Mouse (Mus musculus) midbrain, postnatal 0 days (tissue): Measurements from ENCODE around the gene Capza1. TPM values are rescaled to one million over a fixed set of nuclear protein-coding genes. Genes with fewer than 3 reads are reported as not detected.

Source experiments
- ATAC-seq: fragments of 200-750 bp; cut with Nextera tagmentation; 2 replicates; pipeline ENCODE4 v1.8.0; 2017; ENCODE audit warnings: moderate number of reproducible peaks, mild to moderate bottlenecking, moderate TSS enrichment, moderate library complexity; ENCODE audit not compliant: low FRiP score
- DNase-seq: peaks from one replicate; pipeline ENCODE4 v3.0.0-alpha.2; 2015; ENCODE audit warnings: low spot score
- H3K27ac ChIP-seq: fragments of 300-500 bp; sonication (generic); 2 replicates; pipeline ENCODE4 v1.5.1; 2014; ENCODE audit warnings: low read depth, mild to moderate bottlenecking, low read length, mixed read lengths
- H3K27me3 ChIP-seq: fragments of 300-500 bp; sonication (generic); 2 replicates; pipeline ENCODE4 v1.6.1; 2014; ENCODE audit warnings: low read length, control low read depth, mixed read lengths; ENCODE audit not compliant: insufficient read depth
- H3K36me3 ChIP-seq: fragments of 300-500 bp; sonication (generic); 2 replicates; pipeline ENCODE4 v1.6.1; 2014; ENCODE audit warnings: low read length, control low read depth, mixed read lengths; ENCODE audit not compliant: insufficient read depth
- H3K4me1 ChIP-seq: fragments of 300-500 bp; sonication (generic); 2 replicates; pipeline ENCODE4 v1.6.1; 2014; ENCODE audit warnings: mild to moderate bottlenecking, control low read depth, antibody characterized with exemption, low read length, mixed read lengths; ENCODE audit not compliant: insufficient read depth
- H3K4me2 ChIP-seq: fragments of 300-500 bp; sonication (generic); 2 replicates; pipeline ENCODE4 v1.6.1; 2014; ENCODE audit warnings: low read depth, mild to moderate bottlenecking, low read length, mixed read lengths; ENCODE audit not compliant: poor library complexity, severe bottlenecking
- H3K4me3 ChIP-seq: fragments of 300-500 bp; sonication (generic); 2 replicates; pipeline ENCODE4 v1.5.1; 2014; ENCODE audit warnings: low read depth, mild to moderate bottlenecking, low read length, moderate library complexity
- H3K9ac ChIP-seq: fragments of 300-500 bp; sonication (generic); replicated peaks from 2 replicates; pipeline ENCODE4 v1.6.1; 2014; ENCODE audit warnings: mild to moderate bottlenecking, low read length, moderate library complexity, mixed read lengths; ENCODE audit not compliant: poor library complexity, severe bottlenecking
- H3K9me3 ChIP-seq: fragments of 300-500 bp; sonication (generic); 2 replicates; pipeline ENCODE4 v1.6.1; 2016; ENCODE audit warnings: low read length, control low read depth
- CTCF ChIP-seq: IDR thresholded peaks from 2 replicates; pipeline ENCODE4 v1.5.1; 2016; ENCODE audit warnings: antibody characterized with exemption, mild to moderate bottlenecking
- WGBS: fragments of 180-500 bp; shearing (Covaris S2); extraction: QIAGEN DNeasy Blood & Tissue Kit; methylation state at CpG from one replicate; pipeline ENCODE4 v1.1.7; 2014; 5-methylcytosine and 5-hydroxymethylcytosine counted together
- polyA plus RNA-seq: library from polyadenylated mRNA; unstranded; fragments of >200 nt; fragmentation: Nextera tagmentation; extraction: Ambion mirVana; gene quantifications from 2 replicates; pipeline ENCODE4 v1.2.1, GENCODE M21; 2015
- total RNA-seq: library from RNA; depleted of rRNA; stranded (reverse); fragments of >200 nt; gene quantifications from 2 replicates; pipeline ENCODE4 v1.2.3, GENCODE M21; 2014

Gene Capza1
- total and polyA plus RNA-seq, 2 experiments from 2014 or later, result 99.2 to 110 TPM

DNA sequence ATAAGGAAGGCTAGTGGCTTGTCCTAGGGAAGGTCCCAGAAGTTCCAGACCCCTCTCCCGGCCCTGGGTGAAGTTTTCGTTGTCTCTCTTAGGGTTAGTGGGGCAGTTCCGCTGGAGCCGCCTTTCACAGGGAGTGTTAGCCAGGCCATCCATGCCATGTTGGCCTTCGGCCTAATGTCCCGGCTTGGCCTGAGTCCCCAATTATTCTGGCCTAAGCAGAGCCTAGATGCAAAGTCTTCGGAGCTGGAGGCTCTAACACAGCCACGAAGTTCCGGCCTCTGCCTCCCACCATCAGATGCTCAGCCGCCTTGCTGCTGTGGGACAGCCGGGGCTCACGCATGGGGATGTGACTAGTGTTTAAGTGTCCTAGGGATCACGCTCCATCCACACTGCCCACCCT lies 74.5 kb downstream of the Capza1 start:
- WGBS, result 40% methylated on average over 13 of the region's 13 CpGs
- TF ChIP-seq CTCF, result no peak
- H3K27me3 ChIP-seq, result peaks cover 22% of the 10 kb centered on the region; the same call in 1 of the 2 replicates
- H3K4me3 ChIP-seq, result peak overlapping the region; percentile 53
- 0 out of 2 replicates have a peak overlapping the region, but pooled peaks have one; percentile 26 for H3K27ac ChIP-seq
- H3K9ac ChIP-seq, result 0 out of 2 replicates have a peak overlapping the region, but pooled peaks have one; percentile 0
- DNase-seq, result peak; percentile 42
- ATAC-seq, result no peak
- H3K4me2 ChIP-seq, result peak overlapping the region; percentile 97
- H3K4me1 ChIP-seq, result no peaks in the 10 kb centered on the region; the same call in 1 of the 2 replicates
- H3K9me3 ChIP-seq, result no peaks in the 10 kb centered on the region
- no peaks in the 10 kb centered on the region for H3K36me3 ChIP-seq

DNA sequence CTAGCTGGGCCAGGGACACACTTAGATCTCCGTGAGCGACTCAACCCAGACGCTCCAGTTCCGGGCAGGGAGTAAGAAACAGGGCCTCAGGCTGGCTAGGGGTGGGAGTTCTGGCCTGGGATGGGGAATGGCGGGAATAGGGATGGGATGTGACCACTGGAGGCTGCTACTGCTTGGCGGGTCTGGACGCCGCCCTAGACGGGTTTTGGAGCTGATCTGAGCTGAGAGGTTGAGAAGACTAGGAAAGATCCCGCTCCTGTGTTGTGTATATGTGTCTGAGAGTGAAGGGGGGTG lies 75.0 kb downstream of the Capza1 start:
- 6% methylated on average over 10 of the region's 10 CpGs for WGBS
- Histone ChIP-seq H3K4me3 (peak overlapping the region; percentile 53), H3K27me3 (peaks cover 23% of the 10 kb centered on the region; the same call in 1 of the 2 replicates), H3K27ac (0 out of 2 replicates have a peak overlapping the region, but pooled peaks have one; percentile 26), H3K4me1 (no peaks in the 10 kb centered on the region; the same call in 1 of the 2 replicates), H3K9ac (peak overlapping the region; percentile 55), H3K4me2 (peak overlapping the region; percentile 97), H3K9me3 (no peaks in the 10 kb centered on the region), H3K36me3 (no peaks in the 10 kb centered on the region)
- no peak for DNase-seq
- no peak for TF ChIP-seq CTCF
- ATAC-seq, result peak; percentile 20; the same call in 1 of the 2 replicates

DNA sequence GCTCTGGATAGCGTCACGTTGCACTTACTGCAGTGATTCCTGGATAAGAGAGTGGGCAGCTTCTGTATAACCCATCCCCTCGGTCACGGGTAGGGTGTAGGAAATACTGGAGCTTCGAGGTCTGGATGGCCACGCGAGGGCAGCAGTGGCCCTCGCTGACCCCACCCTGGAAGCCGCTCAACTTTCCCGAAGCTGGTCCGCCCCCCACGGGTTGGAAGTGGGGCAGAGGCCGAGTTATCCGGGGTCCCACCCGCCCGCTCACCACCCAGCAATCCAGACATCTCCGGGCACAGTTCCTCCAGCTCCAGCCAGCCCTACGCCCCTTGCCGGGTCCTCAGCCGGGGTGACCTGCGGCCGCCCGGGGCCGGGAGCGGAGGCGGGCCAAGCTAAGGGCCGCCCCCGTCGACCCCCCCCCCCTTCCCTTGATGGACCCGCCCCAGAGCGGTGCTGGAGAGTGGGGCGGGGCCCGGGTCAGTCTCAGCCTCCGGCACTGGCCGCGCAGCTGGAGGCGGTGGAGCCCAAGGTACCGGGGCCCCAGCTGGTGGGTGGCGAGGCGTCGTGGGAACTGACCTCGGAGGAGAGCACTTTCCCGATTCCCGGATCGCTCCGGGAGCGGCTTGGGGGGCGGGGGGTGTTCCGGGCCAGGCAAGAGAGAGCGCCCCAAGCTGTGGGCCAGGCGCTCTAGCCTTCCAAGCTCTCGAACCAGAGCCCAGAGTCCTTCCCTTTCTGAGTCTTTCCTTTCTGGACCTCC lies 75.6 kb downstream of the Capza1 start:
- DNase-seq (peak; percentile 78), ATAC-seq (peak; percentile 78)
- WGBS, result under 1% methylated on average over 41 of the region's 52 CpGs
- Histone ChIP-seq H3K9me3 (no peaks in the 10 kb centered on the region), H3K4me1 (no peaks in the 10 kb centered on the region; the same call in 1 of the 2 replicates), H3K4me2 (peak overlapping the region; percentile 97), H3K9ac (peak overlapping the region; percentile 55), H3K36me3 (no peaks in the 10 kb centered on the region), H3K27me3 (peaks cover 28% of the 10 kb centered on the region; the same call in 1 of the 2 replicates), H3K4me3 (peak overlapping the region; percentile 53), H3K27ac (0 out of 2 replicates have a peak overlapping the region, but pooled peaks have one; percentile 26)
- peak; percentile 72 for TF ChIP-seq CTCF

DNA sequence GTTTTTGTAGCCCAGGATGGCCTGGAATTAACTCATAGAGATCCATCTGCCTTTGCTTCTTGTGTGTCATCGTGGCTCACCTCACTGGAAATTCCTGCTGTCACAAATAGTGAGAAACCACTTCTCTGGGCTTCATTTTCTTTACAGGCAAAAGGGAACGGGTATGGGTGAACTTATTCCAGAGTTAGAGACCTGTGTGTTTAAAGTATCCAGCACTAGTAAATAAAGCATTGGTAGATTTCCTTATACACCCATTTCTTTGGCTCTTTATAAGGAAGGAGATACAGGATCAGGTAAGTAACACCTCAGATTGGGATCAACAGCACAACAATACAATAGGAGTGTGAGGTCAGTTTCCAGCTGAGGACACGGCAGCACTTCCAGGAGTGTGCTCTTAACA lies 76.2 kb downstream of the Capza1 start, which contains the start of gene Rhoc:
TSS of gene Rhoc (plus strand) at position 301 of the 400 bp plus-strand sequence.
- Histone ChIP-seq H3K9ac (peak within 1 kb of the TSS; percentile 55), H3K27ac (0 out of 2 replicates have a peak within 1 kb of the TSS, but pooled peaks have one; percentile 26), H3K4me3 (peak within 1 kb of the TSS; percentile 53), H3K4me2 (peak within 1 kb of the TSS; percentile 97), H3K9me3 (no peaks in the 10 kb centered on the region), H3K36me3 (no peaks in the 10 kb centered on the region), H3K27me3 (peaks cover 34% of the 10 kb centered on the region; the same call in 1 of the 2 replicates), H3K4me1 (no peaks in the 10 kb centered on the region; the same call in 1 of the 2 replicates)
- no peak for ATAC-seq
- 35% methylated on average over 3 of the region's 3 CpGs for WGBS
- no peak for TF ChIP-seq CTCF
- no peak for DNase-seq

DNA sequence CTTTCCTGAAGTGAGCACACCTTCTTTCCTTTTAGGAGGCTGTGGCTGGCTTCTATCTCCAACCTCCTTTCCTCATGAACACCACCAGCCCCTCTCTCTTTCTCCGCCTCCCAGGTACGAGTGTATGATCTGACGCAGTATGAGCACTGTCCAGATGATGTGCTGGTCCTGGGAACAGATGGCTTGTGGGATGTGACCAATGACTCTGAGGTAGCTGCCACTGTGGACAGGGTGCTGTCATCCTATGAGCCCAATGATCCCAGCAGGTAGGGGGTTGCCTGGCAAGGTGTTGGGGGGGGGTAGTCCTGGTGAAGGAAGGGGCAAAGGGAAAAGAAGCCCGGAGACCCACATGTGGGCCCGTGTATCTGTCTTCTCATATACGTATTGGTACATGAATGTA lies 79.0 kb downstream of the Capza1 start:
- ATAC-seq, result no peak
- Histone ChIP-seq H3K27me3 (peaks cover 58% of the 10 kb centered on the region), H3K9ac (no peak overlapping the region), H3K4me2 (no peak overlapping the region), H3K4me1 (peaks cover 8% of the 10 kb centered on the region), H3K4me3 (no peak overlapping the region), H3K36me3 (no peaks in the 10 kb centered on the region), H3K27ac (no peak overlapping the region), H3K9me3 (no peaks in the 10 kb centered on the region)
- DNase-seq, result no peak
- 95% methylated on average over 6 of the region's 6 CpGs for WGBS
- no peak for TF ChIP-seq CTCF

DNA sequence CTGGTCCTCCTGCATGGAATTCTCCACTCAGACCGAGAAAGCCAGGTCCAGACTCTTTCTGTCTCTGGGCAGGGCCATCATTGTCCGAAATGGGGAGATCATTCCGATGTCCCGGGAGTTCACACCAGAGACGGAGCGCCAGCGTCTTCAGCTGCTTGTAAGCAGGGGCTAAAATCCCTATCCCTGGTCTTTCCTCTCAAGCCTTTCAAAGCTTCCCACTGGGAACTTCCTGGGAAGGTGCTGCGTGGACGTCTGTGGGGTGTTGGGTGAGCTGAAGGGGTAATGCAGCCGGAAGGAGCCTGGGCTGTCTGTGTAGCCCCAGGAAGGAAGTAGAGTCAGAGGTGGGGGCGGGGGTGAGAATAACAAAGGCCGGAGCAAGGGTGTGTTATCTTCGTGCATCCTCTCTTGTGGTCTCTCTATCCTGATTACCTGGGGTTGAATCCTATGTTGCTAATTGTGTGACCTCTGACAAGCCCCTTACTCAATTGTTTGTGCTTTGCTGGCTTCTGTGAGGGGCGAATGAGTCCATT lies 80.3 kb downstream of the Capza1 start:
- no peak for TF ChIP-seq CTCF
- no peak overlapping the region for H3K27ac ChIP-seq
- no peaks in the 10 kb centered on the region for H3K9me3 ChIP-seq
- H3K4me2 ChIP-seq, result no peak overlapping the region
- H3K4me3 ChIP-seq, result no peak overlapping the region
- WGBS, result 42% methylated on average over 14 of the region's 14 CpGs
- peaks cover 56% of the 10 kb centered on the region for H3K27me3 ChIP-seq
- ATAC-seq (no peak), DNase-seq (no peak)
- H3K4me1 ChIP-seq, result peaks cover 8% of the 10 kb centered on the region
- no peak overlapping the region for H3K9ac ChIP-seq
- H3K36me3 ChIP-seq, result no peaks in the 10 kb centered on the region
